Mouse (Mus musculus) neutrophil, adult 65 days (primary cell): ENCODE results near the gene Nipa2. TPM values are rescaled to one million over a fixed set of nuclear protein-coding genes. Genes with fewer than 3 reads are reported as not detected.

Source experiments
- total RNA-seq: library from RNA; stranded (reverse); gene quantifications from 2 replicates; pipeline ENCODE4 v1.2.4, GENCODE M21; 2023

Gene Nipa2
- 31.0 and 53.1 TPM in 2 replicates for total RNA-seq

DNA sequence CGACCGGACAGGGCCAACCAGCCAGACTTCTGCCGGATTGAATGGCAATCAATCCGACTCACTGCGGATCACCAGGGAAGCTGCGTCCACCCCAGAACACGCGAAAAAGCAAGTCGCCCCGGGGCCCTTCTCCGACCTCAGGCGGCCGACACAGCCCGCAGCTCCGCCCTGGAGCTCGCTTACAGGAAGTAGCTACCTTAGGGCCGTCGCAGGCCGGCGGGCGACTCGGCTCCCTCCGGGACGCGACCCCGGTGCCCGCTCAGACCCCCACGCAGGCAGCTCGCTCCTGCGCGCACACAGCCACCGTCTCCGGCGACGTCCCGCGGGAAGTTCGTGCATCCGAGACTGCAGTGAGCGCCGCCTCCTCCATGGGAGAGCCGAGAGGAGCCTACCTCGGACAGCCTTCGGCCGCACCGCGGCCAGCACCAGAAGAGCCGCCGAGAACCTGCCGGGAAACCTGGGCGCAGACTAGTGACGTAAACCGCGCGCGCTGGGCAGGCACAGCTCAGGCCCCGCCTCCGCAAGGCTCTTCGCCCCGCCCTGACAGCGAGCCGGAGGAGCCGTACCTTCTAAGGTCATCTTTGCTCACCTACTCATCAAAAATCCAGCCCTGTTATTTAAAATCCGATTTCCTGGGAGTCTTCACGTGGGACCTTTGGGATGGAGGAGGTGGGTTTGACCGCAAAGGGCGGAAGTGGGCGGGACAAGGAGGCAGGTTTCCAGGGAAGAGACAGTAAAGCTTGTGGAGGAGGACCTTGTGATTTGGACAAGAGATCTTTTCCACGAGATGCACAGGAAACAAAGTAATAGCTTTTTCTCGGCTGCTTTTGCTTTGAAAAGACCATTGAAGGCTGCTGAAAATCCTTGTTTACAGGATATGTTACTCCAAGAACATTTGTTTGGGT lies at the start of gene Nipa2:
TSS of gene Nipa2 (minus strand) at position 473 of the 905 bp plus-strand sequence.

Other genes with a start within 250 kb of the Nipa2 start
- gene Siglech, start 194.3 kb downstream of the Nipa2 start, total RNA-seq: not detected in 2 replicates
- gene Tubgcp5, start 168.3 kb downstream of the Nipa2 start, total RNA-seq: 11.9 and 12.6 TPM in 2 replicates
- gene Cyfip1, start 120.7 kb downstream of the Nipa2 start, total RNA-seq: 71.7 and 80.7 TPM in 2 replicates
- gene Nipa1, start 57.5 kb upstream of the Nipa2 start, total RNA-seq: 0.43 TPM in 1 of 2 replicates, not detected in the other
- 36.0 and 46.7 TPM in 2 replicates for gene Herc2, start 87.7 kb upstream of the Nipa2 start, total RNA-seq